Mouse (Mus musculus): ENCODE data around the gene Stambpl1. TPM values are rescaled to one million over a fixed set of nuclear protein-coding genes. Genes with fewer than 3 reads are reported as not detected.
A peak's percentile ranks its signal among the peaks of the same experiment; 100 is the strongest.

Stambpl1 gene
- polyA plus RNA-seq, 1 experiment from 2014 or later, result 6.7 TPM

- H3K9me3 ChIP-seq (replicated peaks; ENCODE audit: control insufficient read depth, low read length), result no peaks in the 10 kb centered on the region
- no peak for ATAC-seq (replicated peaks; ENCODE audit: insufficient number of reproducible peaks, low FRiP score, low TSS enrichment, low read depth)
- no peak for DNase-seq (ENCODE audit: low spot score)
- H3K4me1 ChIP-seq (ENCODE audit: control insufficient read depth, insufficient read depth, low read length), result no peaks in the 10 kb centered on the region
- no peaks in the 10 kb centered on the region for H3K27me3 ChIP-seq (ENCODE audit: control insufficient read depth, insufficient read depth, low read length)
- no peak overlapping the region for H3K4me3 ChIP-seq (ENCODE audit: low read depth, low read length)
- no peak overlapping the region for H3K4me2 ChIP-seq (ENCODE audit: low read depth, low read length)
- no peak overlapping the region for H3K9ac ChIP-seq (replicated peaks; ENCODE audit: low read length)
- H3K36me3 ChIP-seq (replicated peaks; ENCODE audit: control insufficient read depth, insufficient read depth, low read depth, low read length), result no peaks in the 10 kb centered on the region
- WGBS, result 84% methylated on average over 2 of the region's 2 CpGs
- no peak overlapping the region for H3K27ac ChIP-seq (replicated peaks; ENCODE audit: low read depth, low read length)
Measured at GRCm38 (mm10) chr19:34262273-34262974, 70.4 kb downstream of the Stambpl1 start.

DNA sequence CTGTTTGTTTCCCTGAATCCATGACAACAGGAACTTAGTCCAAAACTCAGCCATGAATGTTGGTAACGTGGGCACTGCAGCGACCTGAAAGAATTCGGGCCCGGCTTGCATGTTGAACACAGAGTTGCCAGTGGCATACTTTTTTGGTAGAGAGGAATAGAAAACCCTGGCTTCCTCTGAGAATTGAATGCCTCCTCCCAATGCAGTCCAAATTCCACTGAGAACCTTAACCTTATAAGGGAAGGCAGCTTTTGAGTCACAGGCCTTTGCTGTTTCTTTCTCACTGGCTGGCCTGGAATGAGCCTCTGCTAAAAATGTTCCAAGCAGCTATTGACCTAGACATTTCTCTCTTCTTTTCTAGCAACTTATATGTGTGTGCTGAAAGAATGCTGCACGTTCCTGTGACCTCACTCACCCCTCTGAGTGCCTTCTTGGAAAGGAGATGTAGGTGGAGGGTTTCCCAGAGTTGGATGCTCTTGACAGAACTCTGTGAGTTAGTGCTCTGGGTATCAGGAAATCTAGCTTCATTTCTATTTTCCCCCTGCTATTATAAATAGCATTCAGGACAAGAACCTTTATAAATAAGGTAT lies 73.7 kb downstream of the Stambpl1 start:
- no peaks in the 10 kb centered on the region for H3K36me3 ChIP-seq (replicated peaks; ENCODE audit: control insufficient read depth, insufficient read depth, low read depth, low read length)
- H3K27me3 ChIP-seq (ENCODE audit: control insufficient read depth, insufficient read depth, low read length), result no peaks in the 10 kb centered on the region
- H3K4me2 ChIP-seq (ENCODE audit: low read depth, low read length), result no peak overlapping the region
- 76% methylated on average over 5 of the region's 5 CpGs for WGBS
- H3K4me3 ChIP-seq (ENCODE audit: low read depth, low read length), result no peak overlapping the region
- no peaks in the 10 kb centered on the region for H3K9me3 ChIP-seq (replicated peaks; ENCODE audit: control insufficient read depth, low read length)
- H3K27ac ChIP-seq (replicated peaks; ENCODE audit: low read depth, low read length), result no peak overlapping the region
- DNase-seq (ENCODE audit: low spot score) (no peak), ATAC-seq (replicated peaks; ENCODE audit: insufficient number of reproducible peaks, low FRiP score, low TSS enrichment, low read depth) (no peak)
- H3K4me1 ChIP-seq (ENCODE audit: control insufficient read depth, insufficient read depth, low read length), result no peaks in the 10 kb centered on the region
- H3K9ac ChIP-seq (replicated peaks; ENCODE audit: low read length), result no peak overlapping the region

GRCm38 (mm10) chr19:34268991-34269390 lies 77.0 kb downstream of the Stambpl1 start:
- WGBS, result 56% methylated on average over 1 of the region's 1 CpGs

GRCm38 (mm10) chr19:34270106-34270726 lies 78.2 kb downstream of the Stambpl1 start:
- no peak overlapping the region for H3K4me2 ChIP-seq (ENCODE audit: low read depth, low read length)
- ATAC-seq (replicated peaks; ENCODE audit: insufficient number of reproducible peaks, low FRiP score, low TSS enrichment, low read depth) (no peak), DNase-seq (ENCODE audit: low spot score) (no peak)
- H3K27ac ChIP-seq (replicated peaks; ENCODE audit: low read depth, low read length), result no peak overlapping the region
- no peak overlapping the region for H3K9ac ChIP-seq (replicated peaks; ENCODE audit: low read length)
- H3K4me1 ChIP-seq (ENCODE audit: control insufficient read depth, insufficient read depth, low read length), result no peaks in the 10 kb centered on the region
- no peaks in the 10 kb centered on the region for H3K36me3 ChIP-seq (replicated peaks; ENCODE audit: control insufficient read depth, insufficient read depth, low read depth, low read length)
- H3K27me3 ChIP-seq (ENCODE audit: control insufficient read depth, insufficient read depth, low read length), result no peaks in the 10 kb centered on the region
- no peaks in the 10 kb centered on the region for H3K9me3 ChIP-seq (replicated peaks; ENCODE audit: control insufficient read depth, low read length)
- WGBS, result 87% methylated on average over 11 of the region's 11 CpGs
- H3K4me3 ChIP-seq (ENCODE audit: low read depth, low read length), result no peak overlapping the region

More at GRCm38 (mm10) chr19:34268991-34269390, 77.0 kb downstream of the Stambpl1 start:
- no peaks in the 10 kb centered on the region for H3K9me3 ChIP-seq (replicated peaks; ENCODE audit: control insufficient read depth, low read length)
- H3K27ac ChIP-seq (replicated peaks; ENCODE audit: low read depth, low read length), result no peak overlapping the region
- H3K27me3 ChIP-seq (ENCODE audit: control insufficient read depth, insufficient read depth, low read length), result no peaks in the 10 kb centered on the region
- no peak overlapping the region for H3K4me3 ChIP-seq (ENCODE audit: low read depth, low read length)
- H3K9ac ChIP-seq (replicated peaks; ENCODE audit: low read length), result no peak overlapping the region
- H3K4me2 ChIP-seq (ENCODE audit: low read depth, low read length), result no peak overlapping the region
- DNase-seq (ENCODE audit: low spot score) (no peak), ATAC-seq (replicated peaks; ENCODE audit: insufficient number of reproducible peaks, low FRiP score, low TSS enrichment, low read depth) (no peak)
- no peaks in the 10 kb centered on the region for H3K4me1 ChIP-seq (ENCODE audit: control insufficient read depth, insufficient read depth, low read length)
- H3K36me3 ChIP-seq (replicated peaks; ENCODE audit: control insufficient read depth, insufficient read depth, low read depth, low read length), result no peaks in the 10 kb centered on the region

- H3K9ac ChIP-seq (replicated peaks; ENCODE audit: low read length), result no peak overlapping the region
- H3K4me2 ChIP-seq (ENCODE audit: low read depth, low read length), result no peak overlapping the region
- no peaks in the 10 kb centered on the region for H3K4me1 ChIP-seq (ENCODE audit: control insufficient read depth, insufficient read depth, low read length)
- H3K27ac ChIP-seq (replicated peaks; ENCODE audit: low read depth, low read length), result no peak overlapping the region
- no peaks in the 10 kb centered on the region for H3K9me3 ChIP-seq (replicated peaks; ENCODE audit: control insufficient read depth, low read length)
- no peaks in the 10 kb centered on the region for H3K27me3 ChIP-seq (ENCODE audit: control insufficient read depth, insufficient read depth, low read length)
- no peak for ATAC-seq (replicated peaks; ENCODE audit: insufficient number of reproducible peaks, low FRiP score, low TSS enrichment, low read depth)
- H3K4me3 ChIP-seq (ENCODE audit: low read depth, low read length), result no peak overlapping the region
- DNase-seq (ENCODE audit: low spot score), result no peak
- H3K36me3 ChIP-seq (replicated peaks; ENCODE audit: control insufficient read depth, insufficient read depth, low read depth, low read length), result no peaks in the 10 kb centered on the region
- whole genome bisulfite sequencing, result 96% methylated on average over 13 of the region's 13 CpGs
Measured at GRCm38 (mm10) chr19:34270824-34271464, 78.9 kb downstream of the Stambpl1 start.

- Histone ChIP-seq H3K4me3 (ENCODE audit: low read depth, low read length) (no peak overlapping the region), H3K27ac (replicated peaks; ENCODE audit: low read depth, low read length) (no peak overlapping the region), H3K4me2 (ENCODE audit: low read depth, low read length) (no peak overlapping the region), H3K27me3 (ENCODE audit: control insufficient read depth, insufficient read depth, low read length) (no peaks in the 10 kb centered on the region), H3K36me3 (replicated peaks; ENCODE audit: control insufficient read depth, insufficient read depth, low read depth, low read length) (no peaks in the 10 kb centered on the region), H3K9me3 (replicated peaks; ENCODE audit: control insufficient read depth, low read length) (no peaks in the 10 kb centered on the region), H3K9ac (replicated peaks; ENCODE audit: low read length) (no peak overlapping the region), H3K4me1 (ENCODE audit: control insufficient read depth, insufficient read depth, low read length) (no peaks in the 10 kb centered on the region)
- ATAC-seq (replicated peaks; ENCODE audit: insufficient number of reproducible peaks, low FRiP score, low TSS enrichment, low read depth), result no peak
- WGBS, result 82% methylated on average over 1 of the region's 1 CpGs
- DNase-seq (ENCODE audit: low spot score), result no peak
Measured at GRCm38 (mm10) chr19:34273073-34273472, 81.0 kb downstream of the Stambpl1 start.

- Histone ChIP-seq H3K27me3 (ENCODE audit: control insufficient read depth, insufficient read depth, low read length) (no peaks in the 10 kb centered on the region), H3K9ac (replicated peaks; ENCODE audit: low read length) (no peak overlapping the region), H3K36me3 (replicated peaks; ENCODE audit: control insufficient read depth, insufficient read depth, low read depth, low read length) (no peaks in the 10 kb centered on the region), H3K4me1 (ENCODE audit: control insufficient read depth, insufficient read depth, low read length) (no peaks in the 10 kb centered on the region), H3K9me3 (replicated peaks; ENCODE audit: control insufficient read depth, low read length) (no peaks in the 10 kb centered on the region), H3K4me3 (ENCODE audit: low read depth, low read length) (no peak overlapping the region), H3K4me2 (ENCODE audit: low read depth, low read length) (no peak overlapping the region), H3K27ac (replicated peaks; ENCODE audit: low read depth, low read length) (no peak overlapping the region)
- 83% methylated on average over 3 of the region's 3 CpGs for WGBS
- DNase-seq (ENCODE audit: low spot score) (peak; percentile 28), ATAC-seq (replicated peaks; ENCODE audit: insufficient number of reproducible peaks, low FRiP score, low TSS enrichment, low read depth) (no peak)
Measured at GRCm38 (mm10) chr19:34278078-34278477, 86.0 kb downstream of the Stambpl1 start.

- Histone ChIP-seq H3K4me1 (ENCODE audit: control insufficient read depth, insufficient read depth, low read length) (no peaks in the 10 kb centered on the region), H3K4me3 (ENCODE audit: low read depth, low read length) (no peak overlapping the region), H3K9ac (replicated peaks; ENCODE audit: low read length) (no peak overlapping the region), H3K36me3 (replicated peaks; ENCODE audit: control insufficient read depth, insufficient read depth, low read depth, low read length) (no peaks in the 10 kb centered on the region), H3K27ac (replicated peaks; ENCODE audit: low read depth, low read length) (no peak overlapping the region), H3K27me3 (ENCODE audit: control insufficient read depth, insufficient read depth, low read length) (no peaks in the 10 kb centered on the region), H3K4me2 (ENCODE audit: low read depth, low read length) (no peak overlapping the region), H3K9me3 (replicated peaks; ENCODE audit: control insufficient read depth, low read length) (no peaks in the 10 kb centered on the region)
- 82% methylated on average over 6 of the region's 6 CpGs for WGBS
- no peak for DNase-seq (ENCODE audit: low spot score)
- no peak for ATAC-seq (replicated peaks; ENCODE audit: insufficient number of reproducible peaks, low FRiP score, low TSS enrichment, low read depth)
Measured at GRCm38 (mm10) chr19:34283614-34284013, 91.6 kb downstream of the Stambpl1 start.

All from embryonic facial prominence, embryonic 11.5 days (tissue).